Mouse (Mus musculus): Measurements from ENCODE around the gene Gm13090. TPM values are rescaled to one million over a fixed set of nuclear protein-coding genes. Genes with fewer than 3 reads are reported as not detected.

Gm13090 gene
- total and polyA plus RNA-seq, 3 experiments = not detected

DNA sequence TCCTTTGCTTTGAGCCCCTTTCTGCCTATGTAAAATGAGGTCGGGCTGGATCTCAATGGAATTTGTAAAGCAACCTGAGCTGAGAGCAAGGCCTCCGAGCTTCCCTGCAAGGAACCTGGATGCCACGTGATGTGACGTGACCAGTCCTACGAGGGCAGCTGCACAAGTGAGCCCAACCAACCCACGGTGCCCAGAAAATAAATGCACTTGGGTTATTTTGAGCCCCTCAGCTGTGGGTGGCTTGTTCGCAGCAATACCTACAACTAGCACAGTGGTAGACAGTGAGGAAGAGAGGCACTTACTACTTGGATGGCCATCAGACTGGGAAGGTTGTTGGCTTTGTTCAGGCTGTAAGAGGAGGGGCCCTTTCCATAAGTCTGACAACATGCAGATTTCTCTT is 25.2 kb downstream of the Gm13090 start:
- Histone ChIP-seq H3K36me3 (replicated peaks) (no peaks in the 10 kb centered on the region), H3K4me3 (ENCODE audit: low read depth, low read length) (no peak overlapping the region), H3K9me3 (replicated peaks) (peaks cover 76% of the 10 kb centered on the region), H3K27me3 (ENCODE audit: insufficient read depth, low read length) (no peaks in the 10 kb centered on the region), H3K4me1 (ENCODE audit: insufficient read depth, low read depth, low read length) (no peaks in the 10 kb centered on the region)
- TF ChIP-seq CTCF (IDR thresholded peaks at IDR 0.05; ENCODE audit: low read depth, low read length) (no peak), POLR2AphosphoS5 (IDR thresholded peaks at IDR 0.05; ENCODE audit: insufficient replicate concordance, low read depth, low read length) (no peak), GATA2 (IDR thresholded peaks at IDR 0.05; ENCODE audit: borderline replicate concordance, low read depth, low read length) (no peak), GATA1 (IDR thresholded peaks at IDR 0.05; ENCODE audit: borderline replicate concordance, low read length) (no peak), TAL1 (conservative IDR thresholded peaks at IDR 0.05; ENCODE audit: low read depth, low read length) (no peak)
- ATAC-seq (ENCODE audit: extremely low read depth, insufficient number of reproducible peaks, low FRiP score, poor library complexity, severe bottlenecking) (no peak), DNase-seq (ENCODE audit: low spot score) (no peak)

DNA sequence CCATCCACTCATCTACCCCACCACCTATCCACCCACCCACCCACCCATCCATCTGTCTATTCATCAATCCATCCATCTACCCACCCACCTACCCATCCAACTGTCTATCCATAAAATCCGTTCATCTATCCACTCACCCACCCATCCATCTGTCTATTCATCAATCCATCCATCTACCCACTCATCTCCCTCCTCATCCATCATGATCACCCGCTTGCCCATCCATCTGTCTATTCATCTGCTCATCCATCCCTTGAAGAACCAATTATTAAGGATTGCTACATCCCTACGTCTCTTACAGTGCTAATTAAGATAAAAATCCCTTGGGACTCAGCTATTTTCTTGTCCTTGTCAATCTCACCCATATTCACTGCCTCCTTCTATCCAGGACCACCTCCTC is 29.5 kb downstream of the Gm13090 start:
- no peak overlapping the region for H3K4me3 ChIP-seq (ENCODE audit: low read depth, low read length)
- H3K36me3 ChIP-seq (replicated peaks) = no peaks in the 10 kb centered on the region
- DNase-seq (ENCODE audit: low spot score) (no peak), ATAC-seq (ENCODE audit: extremely low read depth, insufficient number of reproducible peaks, low FRiP score, poor library complexity, severe bottlenecking) (no peak)
- H3K9me3 ChIP-seq (replicated peaks) = peaks cover 89% of the 10 kb centered on the region
- H3K27me3 ChIP-seq (ENCODE audit: insufficient read depth, low read length) = no peaks in the 10 kb centered on the region
- TF ChIP-seq GATA2 (IDR thresholded peaks at IDR 0.05; ENCODE audit: borderline replicate concordance, low read depth, low read length) (no peak), POLR2AphosphoS5 (IDR thresholded peaks at IDR 0.05; ENCODE audit: insufficient replicate concordance, low read depth, low read length) (no peak), GATA1 (IDR thresholded peaks at IDR 0.05; ENCODE audit: borderline replicate concordance, low read length) (no peak), TAL1 (conservative IDR thresholded peaks at IDR 0.05; ENCODE audit: low read depth, low read length) (no peak), CTCF (IDR thresholded peaks at IDR 0.05; ENCODE audit: low read depth, low read length) (no peak)
- no peaks in the 10 kb centered on the region for H3K4me1 ChIP-seq (ENCODE audit: insufficient read depth, low read depth, low read length)

DNA sequence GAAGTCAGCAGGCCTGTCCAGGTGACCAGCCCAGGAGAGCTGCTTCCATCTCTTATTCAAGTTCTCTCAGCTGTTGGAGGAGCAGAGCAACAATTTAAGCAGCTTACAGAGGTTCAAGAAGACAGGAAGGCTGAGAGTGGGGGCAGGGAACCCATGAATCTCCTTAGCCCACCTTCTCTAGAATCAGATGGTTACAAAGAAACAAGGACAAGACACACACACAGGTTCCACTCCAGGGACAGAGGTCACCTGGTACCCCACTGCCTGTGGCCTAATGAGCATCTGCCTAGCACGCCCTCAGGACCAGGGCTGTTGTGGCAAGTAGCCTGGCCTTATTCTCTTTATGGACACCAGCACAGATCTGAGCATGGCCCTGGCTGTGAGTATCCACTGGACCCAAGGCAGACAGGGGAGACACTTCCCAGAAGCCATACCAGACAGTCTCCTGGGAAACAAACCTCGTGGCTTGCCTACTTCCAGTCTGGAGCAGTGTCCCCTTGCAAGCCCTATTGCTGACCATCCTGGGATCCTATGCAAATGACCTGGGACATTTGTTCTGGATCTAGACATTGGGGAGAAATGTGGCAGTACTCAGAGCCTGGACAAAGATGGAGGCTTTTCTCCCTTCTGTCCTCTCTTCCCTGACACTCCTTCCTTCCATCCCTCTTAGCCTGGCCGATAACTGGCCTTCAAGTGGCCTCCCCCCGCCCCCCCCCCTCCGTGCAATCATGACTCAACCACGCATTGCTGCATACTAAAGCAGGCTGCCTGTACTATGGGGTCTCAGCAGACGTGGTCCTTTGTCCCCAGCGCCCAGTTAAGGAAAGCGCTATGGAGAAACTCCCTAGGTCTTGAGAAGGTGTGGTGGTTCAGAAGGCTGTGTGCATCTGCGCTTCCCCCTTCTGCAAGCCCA is 38.5 kb downstream of the Gm13090 start:
- Histone ChIP-seq H3K27me3 (ENCODE audit: insufficient read depth, low read length) (no peaks in the 10 kb centered on the region), H3K36me3 (replicated peaks) (no peaks in the 10 kb centered on the region), H3K4me3 (ENCODE audit: low read depth, low read length) (no peak overlapping the region), H3K4me1 (ENCODE audit: insufficient read depth, low read depth, low read length) (no peaks in the 10 kb centered on the region), H3K9me3 (replicated peaks) (peaks cover 94% of the 10 kb centered on the region)
- no peak for ATAC-seq (ENCODE audit: extremely low read depth, insufficient number of reproducible peaks, low FRiP score, poor library complexity, severe bottlenecking)
- DNase-seq (ENCODE audit: low spot score) = no peak
- TF ChIP-seq GATA2 (IDR thresholded peaks at IDR 0.05; ENCODE audit: borderline replicate concordance, low read depth, low read length) = no peak

DNA sequence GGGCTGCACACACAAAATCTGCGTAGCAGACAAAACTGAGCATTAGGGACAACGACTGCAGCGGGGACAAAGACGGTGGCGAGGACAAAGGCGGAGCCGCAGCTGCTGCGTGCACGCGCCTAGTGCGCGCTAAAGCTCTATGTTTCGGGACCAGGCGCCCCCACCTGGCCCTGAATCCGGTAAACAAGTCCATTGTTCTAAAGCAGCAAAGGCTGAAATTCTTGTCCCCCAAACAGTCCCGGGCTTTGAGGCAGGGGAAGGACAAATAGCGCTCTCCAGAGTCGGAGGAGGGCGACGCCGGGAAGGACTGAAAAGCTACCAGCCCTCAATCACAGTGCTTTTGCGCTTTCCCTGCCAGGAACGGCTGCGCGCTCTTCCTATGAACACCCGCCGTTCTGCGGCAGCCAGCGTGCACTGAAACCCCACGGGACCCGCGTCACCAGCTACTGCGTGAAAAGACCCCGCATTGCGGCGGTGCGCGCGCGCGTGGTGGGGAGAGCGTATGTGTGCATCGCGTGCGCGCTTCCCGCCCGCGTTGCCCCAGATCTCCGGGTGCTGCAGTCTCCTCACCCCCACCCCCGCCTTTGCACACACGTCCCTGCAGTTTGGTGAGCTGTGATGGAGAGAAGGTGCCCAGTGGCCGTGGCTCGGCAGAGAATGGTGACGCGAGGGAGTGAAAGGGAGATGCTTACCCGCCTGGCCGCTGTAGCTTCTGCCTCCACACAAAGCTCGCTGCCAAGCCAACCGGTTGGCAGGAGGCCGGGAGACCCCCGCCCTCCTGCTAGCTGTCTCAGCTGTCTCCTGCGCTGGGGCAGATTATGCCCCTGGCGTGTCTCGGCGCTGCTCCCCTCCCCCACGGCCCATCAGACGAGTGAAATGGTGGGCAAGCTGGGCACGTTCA is 39.5 kb downstream of the Gm13090 start:
- TF ChIP-seq GATA2 (IDR thresholded peaks at IDR 0.05; ENCODE audit: borderline replicate concordance, low read depth, low read length) (no peak), TAL1 (conservative IDR thresholded peaks at IDR 0.05; ENCODE audit: low read depth, low read length) (no peak), CTCF (IDR thresholded peaks at IDR 0.05; ENCODE audit: low read depth, low read length) (no peak), GATA1 (IDR thresholded peaks at IDR 0.05; ENCODE audit: borderline replicate concordance, low read length) (no peak), POLR2AphosphoS5 (IDR thresholded peaks at IDR 0.05; ENCODE audit: insufficient replicate concordance, low read depth, low read length) (no peak)
- no peaks in the 10 kb centered on the region for H3K4me1 ChIP-seq (ENCODE audit: insufficient read depth, low read depth, low read length)
- H3K9me3 ChIP-seq (replicated peaks) = peaks cover 95% of the 10 kb centered on the region
- H3K27me3 ChIP-seq (ENCODE audit: insufficient read depth, low read length) = no peaks in the 10 kb centered on the region
- no peaks in the 10 kb centered on the region for H3K36me3 ChIP-seq (replicated peaks)
- DNase-seq (ENCODE audit: low spot score) (no peak), ATAC-seq (ENCODE audit: extremely low read depth, insufficient number of reproducible peaks, low FRiP score, poor library complexity, severe bottlenecking) (no peak)
- peak overlapping the region; percentile 30; the same call in 1 of the 2 replicates for H3K4me3 ChIP-seq (ENCODE audit: low read depth, low read length)

DNA sequence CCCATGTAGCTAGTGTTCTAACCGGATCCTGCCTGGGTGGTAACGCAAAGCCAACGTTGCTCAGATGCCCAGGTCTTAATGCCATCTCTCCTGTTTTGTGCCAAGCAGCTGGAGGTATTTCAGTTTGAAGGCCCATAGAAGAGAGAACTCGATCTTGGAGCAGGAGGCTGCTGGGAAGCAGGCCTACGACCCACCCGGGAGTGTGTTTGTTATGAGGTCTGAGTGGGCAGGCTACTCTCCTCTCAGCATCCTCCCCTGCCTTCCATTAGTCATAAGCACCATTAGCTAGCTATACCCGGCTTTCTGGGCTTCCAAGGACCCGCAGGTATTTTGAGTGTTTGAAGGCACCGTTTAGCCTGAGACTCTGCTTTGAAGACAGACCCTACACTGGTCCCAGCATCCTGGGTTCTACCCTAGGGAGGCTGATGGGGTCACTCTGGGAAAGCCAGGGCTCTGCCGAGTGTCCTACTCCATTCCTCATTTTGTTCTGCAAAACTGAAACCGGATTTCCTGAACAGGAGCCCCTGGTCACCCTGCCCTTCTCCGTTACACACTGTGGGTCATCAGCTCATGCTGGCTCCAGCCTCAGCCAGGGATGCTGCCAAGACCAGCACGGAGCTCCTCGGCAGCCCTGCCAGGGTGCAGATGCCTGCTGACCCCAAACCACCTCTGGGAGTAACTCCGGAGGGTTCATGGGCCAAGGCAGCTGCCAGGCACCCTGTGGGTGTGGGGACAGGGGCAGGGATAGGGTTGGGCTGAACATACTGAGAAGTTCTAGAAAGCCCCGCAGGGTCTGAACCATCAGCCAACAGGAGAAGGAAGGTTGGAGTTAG is 40.6 kb downstream of the Gm13090 start:
- DNase-seq (ENCODE audit: low spot score) (no peak), ATAC-seq (ENCODE audit: extremely low read depth, insufficient number of reproducible peaks, low FRiP score, poor library complexity, severe bottlenecking) (no peak)
- H3K4me3 ChIP-seq (ENCODE audit: low read depth, low read length) = no peak overlapping the region
- H3K27me3 ChIP-seq (ENCODE audit: insufficient read depth, low read length) = no peaks in the 10 kb centered on the region
- TF ChIP-seq POLR2AphosphoS5 (IDR thresholded peaks at IDR 0.05; ENCODE audit: insufficient replicate concordance, low read depth, low read length) (no peak), GATA1 (IDR thresholded peaks at IDR 0.05; ENCODE audit: borderline replicate concordance, low read length) (no peak), GATA2 (IDR thresholded peaks at IDR 0.05; ENCODE audit: borderline replicate concordance, low read depth, low read length) (no peak), CTCF (IDR thresholded peaks at IDR 0.05; ENCODE audit: low read depth, low read length) (no peak), TAL1 (conservative IDR thresholded peaks at IDR 0.05; ENCODE audit: low read depth, low read length) (no peak)
- H3K9me3 ChIP-seq (replicated peaks) = peaks cover 95% of the 10 kb centered on the region
- no peaks in the 10 kb centered on the region for H3K4me1 ChIP-seq (ENCODE audit: insufficient read depth, low read depth, low read length)
- no peaks in the 10 kb centered on the region for H3K36me3 ChIP-seq (replicated peaks)

Measured in G1E (cell line).